10 mouse cellular contexts compared by ENCODE assay signal in the genomic region with DNA sequence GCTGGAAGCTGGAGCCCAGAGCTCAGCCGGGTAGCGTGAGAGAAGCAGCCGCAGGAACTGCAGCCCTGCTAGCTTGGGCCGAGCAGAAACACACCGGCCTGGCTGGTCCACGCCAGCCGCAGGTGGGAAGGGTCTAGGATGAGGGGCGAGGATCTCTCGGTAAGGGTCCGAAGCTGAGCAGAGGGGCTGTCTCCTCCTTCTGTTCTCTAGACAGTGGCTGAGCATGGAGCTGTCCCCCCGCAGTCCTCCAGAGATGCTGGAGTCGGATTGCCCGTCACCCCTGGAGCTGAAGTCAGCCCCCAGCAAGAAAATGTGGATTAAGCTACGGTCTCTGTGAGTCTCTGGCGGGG. TPM values are rescaled to one million over a fixed set of nuclear protein-coding genes. Genes with fewer than 3 reads are reported as not detected.
DNase-seq lines count a peak whose midpoint lies in the region; ATAC-seq lines count a peak whose summit lies in the region.
"Had no signal": no experiment of that assay in that cellular context is flagged by ENCODE, and none has a peak within 500 bp of the region (broad histone marks: within the 10 kb centered on the region; RNA-seq: fewer than 3 reads in every experiment).

No protein-coding gene starts in this region.

- H3K9me3 ChIP-seq in hindbrain, embryonic 11.5 days (ENCODE audit: control insufficient read depth, low read length), result no peaks in the 10 kb centered on the region
- no peaks in the 10 kb centered on the region for H3K9me3 ChIP-seq in midbrain, embryonic 12.5 days

- peak overlapping the region; percentile 53 for H3K4me3 ChIP-seq in brown adipose tissue, adult 24 weeks (ENCODE audit: insufficient read depth, low read depth, low read length)
- H3K4me3 ChIP-seq in hindbrain, embryonic 11.5 days (ENCODE audit: low read depth, low read length), result peak overlapping the region; percentile 56
- H3K4me3 ChIP-seq in midbrain, embryonic 12.5 days, result peak overlapping the region; percentile 66

- H3K4me1 ChIP-seq in brown adipose tissue, adult 24 weeks (ENCODE audit: control insufficient read depth, insufficient read depth, insufficient read length, low read length), result 0 out of 2 replicates have a peak, but pooled peaks cover 2% of the 10 kb centered on the region
- H3K4me1 ChIP-seq in hindbrain, embryonic 11.5 days (replicated peaks; ENCODE audit: control insufficient read depth, insufficient read depth, low read length), result no peaks in the 10 kb centered on the region; the same call in 1 of the 2 replicates
- H3K4me1 ChIP-seq in midbrain, embryonic 12.5 days, result peaks cover 26% of the 10 kb centered on the region

- H3K27ac ChIP-seq in brown adipose tissue, adult 24 weeks (replicated peaks; ENCODE audit: low read depth, low read length), result no peak overlapping the region
- H3K27ac ChIP-seq in hindbrain, embryonic 11.5 days (ENCODE audit: low read depth, low read length), result peak overlapping the region; percentile 31
- peak overlapping the region; percentile 70 for H3K27ac ChIP-seq in midbrain, embryonic 12.5 days (replicated peaks)
- H3K27ac ChIP-seq: macrophage had no signal

- H3K4me2 ChIP-seq in hindbrain, embryonic 11.5 days (replicated peaks; ENCODE audit: low read depth, low read length), result peak overlapping the region; percentile 89
- H3K4me2 ChIP-seq in midbrain, embryonic 12.5 days (replicated peaks), result peak overlapping the region; percentile 95

- peak; percentile 14 for DNase-seq in kidney, adult 18-20 months
- no peak for DNase-seq in kidney, postnatal 14 days
- DNase-seq in hindbrain, embryonic 11.5 days (ENCODE audit: low spot score), result no peak
- no peak for DNase-seq in adrenal gland, postnatal 36 days
- DNase-seq in gastrocnemius, postnatal 25 days, result no peak

- H3K36me3 ChIP-seq in hindbrain, embryonic 11.5 days (ENCODE audit: control insufficient read depth, insufficient read depth, low read length), result no peaks in the 10 kb centered on the region
- no peaks in the 10 kb centered on the region for H3K36me3 ChIP-seq in midbrain, embryonic 12.5 days

- H3K9ac ChIP-seq in hindbrain, embryonic 11.5 days (ENCODE audit: low read depth, low read length), result peak overlapping the region; percentile 80
- H3K9ac ChIP-seq in midbrain, embryonic 12.5 days (replicated peaks), result peak overlapping the region; percentile 74

- peak; percentile 77 for ATAC-seq in hindbrain, embryonic 11.5 days (ENCODE audit: low FRiP score)
- peak; percentile 78 for ATAC-seq in midbrain, embryonic 12.5 days (ENCODE audit: low FRiP score, low read depth)
- no peak for ATAC-seq in erythroid progenitor cell, adult 5-6 weeks (replicated peaks; ENCODE audit: low FRiP score, poor library complexity, severe bottlenecking)

- WGBS in hindbrain, embryonic 11.5 days, result 2% methylated on average over 11 of the region's 15 CpGs
- 2% methylated on average over 15 of the region's 15 CpGs for WGBS in midbrain, embryonic 12.5 days

- no peaks in the 10 kb centered on the region; the same call in 1 of the 2 replicates for H3K27me3 ChIP-seq in hindbrain, embryonic 11.5 days (ENCODE audit: control insufficient read depth, insufficient read depth, low read length)
- peaks cover 5% of the 10 kb centered on the region for H3K27me3 ChIP-seq in midbrain, embryonic 12.5 days

RNA-seq across cellular contexts. Expression of a gene that starts 0.4 kb away (rescaled TPM):
- 2.2 and 3.3 TPM in 2 replicates for polyA plus RNA-seq in brown adipose tissue, adult 24 weeks (2012; ENCODE audit: insufficient read depth, insufficient read length, missing spikeins)
- 38.1 and 39.0 TPM in 2 replicates for polyA plus RNA-seq in hindbrain, embryonic 11.5 days (2014; fragmentation: Nextera tagmentation; extraction: Ambion mirVana)
- polyA plus RNA-seq in midbrain, embryonic 12.5 days (2016; fragmentation: Nextera tagmentation; extraction: Ambion mirVana), result 47.8 and 48.7 TPM in 2 replicates
- 1 to 10 TPM; 2.5 to 8.7 TPM for total RNA-seq in adrenal gland, postnatal 36 days (2021)
- total RNA-seq in gastrocnemius, postnatal 25 days (2021), result under 1 TPM; 0.54 to 0.64 TPM
- total RNA-seq in erythroid progenitor cell, adult 5-6 weeks (2015; ENCODE audit: low replicate concordance), result 1.1 and 13.8 TPM in 2 replicates
- 1.2 and 2.2 TPM in 2 replicates for total RNA-seq in erythroid progenitor cell, adult 5-6 weeks (2017; ENCODE audit: low replicate concordance)

RNA-seq across cellular contexts. Expression of a gene that starts 34.6 kb away (rescaled TPM):
- 74.7 and 87.6 TPM in 2 replicates for polyA plus RNA-seq in brown adipose tissue, adult 24 weeks (2012; ENCODE audit: insufficient read depth, insufficient read length, missing spikeins)
- 47.9 and 53.7 TPM in 2 replicates for polyA plus RNA-seq in hindbrain, embryonic 11.5 days (2014; fragmentation: Nextera tagmentation; extraction: Ambion mirVana)
- 66.3 and 66.7 TPM in 2 replicates for polyA plus RNA-seq in midbrain, embryonic 12.5 days (2016; fragmentation: Nextera tagmentation; extraction: Ambion mirVana)
- total RNA-seq in adrenal gland, postnatal 36 days (2021), result 10 to 100 TPM; 16.6 to 19.9 TPM
- 10 to 100 TPM; 85.7 to 90.4 TPM for total RNA-seq in gastrocnemius, postnatal 25 days (2021)
- total RNA-seq in erythroid progenitor cell, adult 5-6 weeks (2015; ENCODE audit: low replicate concordance), result not detected in 2 replicates
- total RNA-seq in erythroid progenitor cell, adult 5-6 weeks (2017; ENCODE audit: low replicate concordance), result not detected in 2 replicates
- total RNA-seq: common myeloid progenitor, adult 5-6 weeks had no signal

RNA-seq across cellular contexts. Expression of a gene that starts 49.6 kb away (rescaled TPM):
- 3.4 and 3.6 TPM in 2 replicates for polyA plus RNA-seq in brown adipose tissue, adult 24 weeks (2012; ENCODE audit: insufficient read depth, insufficient read length, missing spikeins)
- polyA plus RNA-seq in hindbrain, embryonic 11.5 days (2014; fragmentation: Nextera tagmentation; extraction: Ambion mirVana), result 1.8 and 2.7 TPM in 2 replicates
- polyA plus RNA-seq in midbrain, embryonic 12.5 days (2016; fragmentation: Nextera tagmentation; extraction: Ambion mirVana), result 1.8 TPM in 2 replicates
- 1 to 10 TPM; 4.1 to 5.5 TPM for total RNA-seq in adrenal gland, postnatal 36 days (2021)
- total RNA-seq in gastrocnemius, postnatal 25 days (2021), result 1 to 10 TPM; 1.2 to 1.3 TPM
- total RNA-seq in erythroid progenitor cell, adult 5-6 weeks (2015; ENCODE audit: low replicate concordance), result 22.2 and 30.6 TPM in 2 replicates
- 12.6 and 13.2 TPM in 2 replicates for total RNA-seq in erythroid progenitor cell, adult 5-6 weeks (2017; ENCODE audit: low replicate concordance)

RNA-seq across cellular contexts. Expression of a gene that starts 55.0 kb away (rescaled TPM):
- polyA plus RNA-seq in brown adipose tissue, adult 24 weeks (2012; ENCODE audit: insufficient read depth, insufficient read length, missing spikeins), result not detected in 2 replicates
- polyA plus RNA-seq in hindbrain, embryonic 11.5 days (2014; fragmentation: Nextera tagmentation; extraction: Ambion mirVana), result not detected in 2 replicates
- polyA plus RNA-seq in midbrain, embryonic 12.5 days (2016; fragmentation: Nextera tagmentation; extraction: Ambion mirVana), result 0.34 TPM in 1 of 2 replicates, not detected in the other
- total RNA-seq in adrenal gland, postnatal 36 days (2021), result not detected
- total RNA-seq in gastrocnemius, postnatal 25 days (2021), result not detected
- not detected in 2 replicates for total RNA-seq in erythroid progenitor cell, adult 5-6 weeks (2015; ENCODE audit: low replicate concordance)
- not detected in 2 replicates for total RNA-seq in erythroid progenitor cell, adult 5-6 weeks (2017; ENCODE audit: low replicate concordance)
- total RNA-seq: common myeloid progenitor, adult 5-6 weeks had no signal
- polyA plus RNA-seq: macrophage had no signal

Comparison
In these comparisons a context has a peak if more than half of its experiments do, and no peak if none do; other contexts are left out.
1. RNA of a gene that starts 34.6 kb away (total RNA-seq): 85.7 to 90.4 TPM in gastrocnemius, postnatal 25 days and 16.6 to 19.9 TPM in adrenal gland, postnatal 36 days; not detected in erythroid progenitor cell, adult 5-6 weeks; every median in the first group is over 10 times any median in the second.
2. Peak in every context shown above with its lines, with median percentiles within 50 percentile points of each other: H3K4me3 ChIP-seq.